Mouse (Mus musculus) kidney, adult 2 months (tissue): ENCODE measurements around the gene Olfr411. TPM values are rescaled to one million over a fixed set of nuclear protein-coding genes. Genes with fewer than 3 reads are reported as not detected.
A peak's percentile ranks its signal among the peaks of the same experiment; 100 is the strongest.

Experiments used
- DNase-seq: peaks from one replicate; pipeline ENCODE4 v3.0.0; 2021
- H3K27ac ChIP-seq: fragments of 200-500 bp; 2 replicates; pipeline ENCODE4 v1.5.1; 2012; ENCODE audit warnings: low read depth, low read length, control low read depth, inconsistent platforms; ENCODE audit not compliant: insufficient read depth
- H3K27me3 ChIP-seq: fragments of 200-500 bp; replicated peaks from 2 replicates; pipeline ENCODE4 v1.6.1; 2012; ENCODE audit warnings: mild to moderate bottlenecking, moderate library complexity, low read length, inconsistent platforms; ENCODE audit not compliant: control insufficient read depth, insufficient read depth
- H3K36me3 ChIP-seq: fragments of 200-500 bp; 2 replicates; pipeline ENCODE4 v1.6.1; 2012; ENCODE audit warnings: mild to moderate bottlenecking, moderate library complexity, low read length, inconsistent platforms; ENCODE audit not compliant: control insufficient read depth, insufficient read depth
- H3K4me1 ChIP-seq: fragments of 200-500 bp; 2 replicates; pipeline ENCODE4 v1.6.1; 2011; ENCODE audit warnings: low read length; ENCODE audit not compliant: control insufficient read depth, insufficient read depth
- H3K4me3 ChIP-seq: fragments of 200-500 bp; 2 replicates; pipeline ENCODE4 v1.5.1; 2011; ENCODE audit warnings: mild to moderate bottlenecking, low read depth, low read length, control low read depth; ENCODE audit not compliant: insufficient read depth
- CTCF ChIP-seq: fragments of 200-500 bp; conservative IDR thresholded peaks from 2 replicates; pipeline ENCODE4 v1.5.1; 2011; ENCODE audit warnings: low read depth, mild to moderate bottlenecking, control low read depth, low read length, moderate library complexity, mixed read lengths; ENCODE audit not compliant: insufficient read depth, insufficient read length
- POLR2A ChIP-seq: fragments of 200-500 bp; IDR thresholded peaks from one replicate; pipeline ENCODE4 v1.6.1; 2011; ENCODE audit warnings: low read depth, low read length, control low read depth
- WGBS: fragments of 180-500 bp; shearing (Covaris S2); methylation state at CpG from one replicate; pipeline ENCODE4 v1.1.7; 2018; 5-methylcytosine and 5-hydroxymethylcytosine counted together
- polyA plus RNA-seq: library from polyadenylated mRNA; depleted of rRNA; stranded (reverse); fragments of >200 nt; gene quantifications from 2 replicates; pipeline ENCODE4 v1.2.3, GENCODE M21; 2012; rRNA removed

Gene Olfr411
- polyA plus RNA-seq, 1 experiment = not detected

GRCm38 (mm10) chr11:74379166-74379873 is 26.9 kb upstream of the Olfr411 start:
- Histone ChIP-seq H3K27ac (no peak overlapping the region), H3K4me1 (no peaks in the 10 kb centered on the region), H3K27me3 (no peaks in the 10 kb centered on the region), H3K4me3 (no peak overlapping the region), H3K36me3 (no peaks in the 10 kb centered on the region)
- TF ChIP-seq POLR2A (no peak), CTCF (no peak)
- WGBS = 51% methylated on average over 4 of the region's 4 CpGs
- DNase-seq = no peak

- WGBS = 76% methylated on average over 3 of the region's 3 CpGs
- no peak overlapping the region for H3K27ac ChIP-seq
- DNase-seq = peak; percentile 58
- H3K36me3 ChIP-seq = no peaks in the 10 kb centered on the region
- no peaks in the 10 kb centered on the region for H3K27me3 ChIP-seq
- no peaks in the 10 kb centered on the region for H3K4me1 ChIP-seq
- no peak for TF ChIP-seq POLR2A
- peak; percentile 74 for TF ChIP-seq CTCF
- no peak overlapping the region for H3K4me3 ChIP-seq
Observed at GRCm38 (mm10) chr11:74376847-74377246, 24.4 kb upstream of the Olfr411 start.

- 8% methylated on average over 22 of the region's 22 CpGs for WGBS
- no peaks in the 10 kb centered on the region for H3K4me1 ChIP-seq
- peak; percentile 68 for DNase-seq
- H3K4me3 ChIP-seq = no peak overlapping the region
- no peaks in the 10 kb centered on the region for H3K36me3 ChIP-seq
- no peaks in the 10 kb centered on the region; the same call in 1 of the 2 replicates for H3K27me3 ChIP-seq
- no peak overlapping the region for H3K27ac ChIP-seq
- no peak for TF ChIP-seq POLR2A
- peak; percentile 88 for TF ChIP-seq CTCF
Observed at GRCm38 (mm10) chr11:74371393-74372100, 19.1 kb upstream of the Olfr411 start.

- TF ChIP-seq POLR2A (no peak), CTCF (no peak)
- Histone ChIP-seq H3K4me3 (no peak within 1 kb of the TSS), H3K4me1 (no peaks in the 10 kb centered on the region), H3K27ac (no peak within 1 kb of the TSS), H3K27me3 (no peaks in the 10 kb centered on the region; the same call in 1 of the 2 replicates), H3K36me3 (no peaks in the 10 kb centered on the region)
- no peak for DNase-seq
- WGBS = 73% methylated on average over 1 of the region's 1 CpGs
Observed at GRCm38 (mm10) chr11:74361769-74362168, 9.3 kb upstream of the Olfr411 start, which contains the start of gene Olfr412. Olfr412 (plus strand) TSS chr11:74362069.

GRCm38 (mm10) chr11:74337931-74338330 is 14.5 kb downstream of the Olfr411 start, which contains the start of gene Olfr410:
Olfr410 (minus strand) TSS chr11:74338031.
- TF ChIP-seq CTCF (no peak), POLR2A (no peak)
- Histone ChIP-seq H3K36me3 (no peaks in the 10 kb centered on the region), H3K4me3 (no peak within 1 kb of the TSS), H3K4me1 (no peaks in the 10 kb centered on the region), H3K27ac (no peak within 1 kb of the TSS), H3K27me3 (no peaks in the 10 kb centered on the region; the same call in 1 of the 2 replicates)
- DNase-seq = no peak
- 84% methylated on average over 6 of the region's 6 CpGs for WGBS

GRCm38 (mm10) chr11:74328781-74329180 is 23.7 kb downstream of the Olfr411 start:
- H3K4me1 ChIP-seq = no peaks in the 10 kb centered on the region
- no peak for TF ChIP-seq CTCF
- no peak for TF ChIP-seq POLR2A
- no peaks in the 10 kb centered on the region for H3K36me3 ChIP-seq
- H3K27ac ChIP-seq = no peak overlapping the region
- H3K27me3 ChIP-seq = no peaks in the 10 kb centered on the region
- no peak for DNase-seq
- H3K4me3 ChIP-seq = no peak overlapping the region

GRCm38 (mm10) chr11:74326044-74326443 is 26.4 kb downstream of the Olfr411 start:
- H3K4me3 ChIP-seq = no peak overlapping the region
- H3K4me1 ChIP-seq = no peaks in the 10 kb centered on the region
- TF ChIP-seq POLR2A = no peak
- no peak for TF ChIP-seq CTCF
- H3K27ac ChIP-seq = no peak overlapping the region
- 67% methylated on average over 2 of the region's 2 CpGs for WGBS
- no peak for DNase-seq
- no peaks in the 10 kb centered on the region for H3K27me3 ChIP-seq
- no peaks in the 10 kb centered on the region for H3K36me3 ChIP-seq

Other genes starting within 250 kb of the Olfr411 start
- gene Olfr401, start 238.9 kb downstream of the Olfr411 start, polyA plus RNA-seq = not detected in 2 replicates
- gene Olfr402, start 199.1 kb downstream of the Olfr411 start, polyA plus RNA-seq = not detected in 2 replicates
- gene Olfr403, start 166.4 kb downstream of the Olfr411 start, polyA plus RNA-seq = not detected in 2 replicates
- gene Olfr43, start 141.3 kb downstream of the Olfr411 start, polyA plus RNA-seq = not detected in 2 replicates
- not detected in 2 replicates for gene Olfr406, start 92.8 kb downstream of the Olfr411 start, polyA plus RNA-seq
- gene Olfr59, start 68.9 kb downstream of the Olfr411 start, polyA plus RNA-seq = not detected in 2 replicates
- gene Olfr410, start 14.6 kb downstream of the Olfr411 start, polyA plus RNA-seq = not detected in 2 replicates
- not detected in 2 replicates for gene Olfr412, start 9.4 kb upstream of the Olfr411 start, polyA plus RNA-seq